Mouse (Mus musculus) lung, postnatal 0 days (tissue): ENCODE measurements around the gene Amigo1.
A peak's percentile ranks its signal among the peaks of the same experiment; 100 is the strongest.

ENCODE experiments used
- CTCF ChIP-seq: IDR thresholded peaks from 2 replicates; pipeline ENCODE4 v1.5.1; 2016; ENCODE audit warnings: antibody characterized with exemption, mild to moderate bottlenecking
- EP300 ChIP-seq: IDR thresholded peaks from 2 replicates; pipeline ENCODE4 v1.6.1; 2016; ENCODE audit warnings: antibody characterized with exemption, mild to moderate bottlenecking, control low read depth

- peak; percentile 97 for TF ChIP-seq CTCF
- peak; percentile 78 for TF ChIP-seq EP300
These were observed 38.5 kb upstream of the Amigo1 start for GRCm38 (mm10) chr3:108147386-108148235.
